Mouse (Mus musculus): ENCODE measurements around the gene Arl8b.

The Arl8b gene

DNA sequence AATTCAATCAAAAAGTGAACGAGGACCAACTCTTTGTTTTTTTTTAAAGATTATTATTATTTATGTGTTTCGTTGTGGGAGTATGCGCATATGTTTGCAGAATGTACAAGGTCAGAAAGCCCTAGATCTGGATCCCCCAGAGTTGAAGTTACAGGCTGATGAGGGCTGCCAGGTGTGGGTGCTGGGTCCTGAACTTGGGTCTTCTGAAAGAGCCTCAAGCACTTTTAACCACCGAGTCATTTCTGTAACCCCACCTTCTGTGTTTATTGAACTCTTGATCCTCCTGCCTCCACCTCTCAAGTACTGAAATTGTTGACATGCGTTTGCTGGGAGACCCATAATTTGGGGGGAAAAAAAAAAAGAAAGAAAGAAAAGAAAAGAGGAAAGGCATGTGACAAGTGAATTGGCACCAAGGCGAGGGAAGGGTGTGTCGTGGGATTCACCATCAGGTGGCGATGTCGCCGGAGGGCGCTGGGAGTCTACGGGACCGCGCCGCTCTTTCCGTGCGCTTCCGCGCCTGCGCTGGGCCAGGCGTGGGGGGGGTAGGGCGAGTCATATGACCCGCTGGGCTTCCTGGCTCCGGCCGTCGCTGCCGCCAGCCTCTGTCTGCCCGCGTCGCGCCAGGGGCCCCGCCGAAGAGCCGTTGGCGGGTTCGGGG lies at the start of gene Arl8b:
TSS of gene Arl8b (plus strand) at position 574 of the 658 bp plus-strand sequence.
- peak; percentile 97 for DNase-seq

DNA sequence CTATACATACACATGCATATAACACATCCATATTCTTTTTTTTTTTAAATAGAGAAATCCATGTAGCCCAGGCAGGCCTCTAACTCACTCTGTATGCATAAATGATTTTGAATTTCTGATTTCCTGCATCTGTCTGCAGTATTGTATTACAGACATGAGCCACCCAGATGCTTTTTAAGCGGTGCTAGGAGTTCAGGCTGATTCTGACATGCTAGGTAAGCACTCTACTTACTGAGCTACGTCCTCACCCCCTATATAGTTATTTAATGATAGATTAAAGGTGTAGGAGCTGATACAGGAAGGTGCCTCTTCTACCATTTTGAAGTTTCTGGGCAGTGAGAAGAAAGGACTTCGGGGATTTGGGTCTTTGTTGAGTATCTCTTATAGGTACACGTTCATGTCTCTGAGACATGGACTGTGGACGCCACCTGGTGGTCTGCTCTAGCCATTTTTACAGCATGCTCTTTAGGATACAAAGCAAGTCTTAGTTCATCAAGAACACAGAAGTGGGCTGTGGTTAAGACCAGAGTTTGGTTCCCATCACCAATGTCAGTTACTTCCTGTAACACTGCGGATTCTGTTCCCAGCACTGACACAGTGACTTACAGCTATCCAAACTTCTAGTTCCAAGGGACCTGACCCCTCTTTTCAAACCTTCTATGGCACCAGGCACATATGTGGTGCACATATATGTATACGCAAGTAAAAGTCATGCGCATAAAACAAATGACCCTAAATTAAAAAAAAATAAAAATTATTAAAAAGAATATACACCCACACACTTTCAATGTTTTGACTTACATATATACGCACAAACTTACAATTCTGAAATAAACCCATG lies 46.8 kb upstream of the Arl8b start:
- peak; percentile 89 for DNase-seq

DNA sequence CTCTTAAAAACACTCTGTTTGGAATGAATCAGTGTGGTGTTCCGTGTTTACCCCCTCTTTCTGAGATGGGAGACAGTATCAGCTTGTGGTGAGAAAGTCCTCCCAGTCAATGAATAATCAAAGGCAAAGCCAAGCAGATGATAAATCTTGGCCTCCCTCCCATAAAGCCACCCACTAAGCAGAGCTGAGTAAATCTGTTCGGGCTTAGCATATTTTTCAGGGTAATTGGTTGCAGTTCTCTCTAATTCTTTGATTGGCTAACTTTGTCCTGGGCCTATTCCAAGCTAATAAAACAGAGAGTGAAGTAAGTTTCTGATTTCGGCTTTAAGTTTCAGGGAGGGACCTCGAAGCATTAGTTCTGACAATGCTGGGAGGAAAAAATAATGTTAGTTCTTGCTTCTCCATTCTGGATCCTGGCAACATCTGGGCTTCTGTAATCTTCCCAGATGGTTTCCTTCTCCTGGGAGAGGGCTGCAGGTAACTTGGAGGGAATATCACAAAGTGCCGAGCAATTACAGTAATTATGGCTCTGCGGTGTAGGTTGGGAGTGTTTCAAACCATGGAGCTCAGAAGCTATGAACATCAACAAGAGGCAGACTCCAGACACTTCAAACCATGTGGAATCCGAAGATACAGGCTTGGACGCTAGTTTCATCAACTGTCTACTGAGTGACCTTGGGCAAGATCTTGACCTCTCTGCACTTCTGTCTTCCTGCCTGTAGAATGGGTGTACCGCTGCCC lies 44.3 kb upstream of the Arl8b start:
- DNase-seq: no peak

DNA sequence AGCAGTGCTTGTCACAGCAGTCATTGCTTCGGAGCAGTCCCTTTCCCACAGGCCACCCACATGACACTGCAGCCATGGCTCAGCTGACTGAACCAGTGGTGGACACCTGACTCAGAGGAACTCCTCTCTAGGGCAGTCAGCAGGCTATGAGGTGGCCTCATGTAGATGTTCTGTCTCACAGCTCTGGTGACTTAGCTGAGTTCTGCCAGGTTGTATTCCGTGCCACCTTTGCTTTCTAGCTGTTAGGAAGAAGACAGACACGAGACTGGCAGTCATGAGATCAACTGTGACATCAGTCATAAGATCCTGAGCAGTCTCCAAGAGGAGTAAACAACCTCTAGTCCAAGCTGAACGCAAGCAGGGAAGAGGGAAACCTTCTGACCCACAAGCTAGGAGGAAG lies 42.3 kb upstream of the Arl8b start:
- DNase-seq: peak; percentile 4

DNA sequence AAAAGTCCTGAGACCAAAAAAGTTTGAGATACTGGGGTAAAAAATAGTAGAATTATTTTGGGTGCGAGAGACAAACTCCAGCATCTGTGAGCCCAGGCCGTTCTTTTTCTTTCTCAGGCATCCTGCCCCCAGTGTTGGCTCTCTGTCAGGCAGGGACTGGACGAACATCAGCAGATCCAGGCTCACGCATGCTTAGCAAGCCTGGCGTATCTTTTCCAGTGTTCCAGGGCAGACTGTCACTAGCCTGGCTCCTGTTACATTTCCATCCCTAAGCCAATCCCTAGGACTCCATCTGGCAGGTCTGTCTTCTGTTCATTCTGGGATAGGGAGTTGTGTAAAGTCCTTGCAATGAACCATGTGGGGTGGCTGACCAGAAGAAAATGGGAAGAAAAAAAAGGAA lies 39.2 kb upstream of the Arl8b start:
- DNase-seq: no peak

DNA sequence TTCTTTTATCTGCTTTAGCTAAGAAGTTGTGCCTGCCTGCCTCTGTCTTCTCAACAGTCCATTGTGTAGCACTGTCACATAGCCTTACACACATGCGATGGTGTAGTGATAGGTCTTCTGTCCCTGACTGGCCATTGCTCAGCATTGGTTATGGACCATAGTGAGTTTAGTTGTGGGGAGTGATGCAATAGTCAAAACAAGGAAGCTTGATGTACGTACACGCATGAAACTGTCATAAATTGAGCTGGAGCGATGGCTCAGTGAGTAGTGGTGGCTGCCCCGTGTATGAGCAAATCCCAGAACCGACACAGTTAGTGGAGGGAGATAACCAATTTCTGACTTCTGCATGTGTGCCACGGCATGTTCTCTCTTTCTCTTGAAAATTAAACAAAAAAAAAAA lies 31.6 kb upstream of the Arl8b start:
- DNase-seq: no peak

DNA sequence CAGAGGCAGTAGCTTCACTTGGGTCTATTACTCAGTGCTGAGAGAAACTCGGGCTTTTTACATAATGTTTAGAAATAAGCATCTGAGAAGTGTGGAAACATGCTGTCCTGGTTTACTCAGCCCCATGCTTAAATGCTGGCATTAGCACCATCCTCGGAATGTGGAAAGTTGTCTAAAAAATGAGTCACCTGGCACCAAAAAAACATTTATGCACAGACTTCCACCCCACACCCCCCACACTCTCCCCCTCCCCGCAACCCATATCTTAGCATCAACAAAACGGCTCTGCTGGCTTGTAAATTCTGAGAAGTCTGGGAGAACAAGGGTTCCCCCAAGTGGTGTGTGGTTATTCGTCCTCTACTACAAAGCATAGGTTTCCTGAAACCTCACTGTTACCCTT lies 30.5 kb upstream of the Arl8b start:
- no peak for DNase-seq

DNA sequence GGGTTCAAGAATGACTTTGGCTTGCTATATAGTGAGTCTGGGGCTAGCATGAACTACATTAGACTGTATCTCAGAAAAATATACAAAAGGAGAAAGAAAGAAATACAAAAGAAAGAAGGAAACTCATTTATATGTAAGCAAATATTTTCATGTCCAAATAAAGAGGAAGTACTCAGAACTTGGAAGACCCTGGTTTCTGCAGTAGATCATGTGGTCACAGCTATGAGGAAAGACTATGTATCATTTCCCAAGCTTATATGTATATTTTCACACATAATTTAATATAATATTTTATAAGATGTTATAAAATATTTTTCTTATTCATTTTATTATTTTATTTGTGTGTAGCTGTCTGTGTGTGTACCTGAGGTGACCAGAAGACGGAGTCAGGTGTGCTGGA lies 29.4 kb upstream of the Arl8b start:
- DNase-seq: no peak

DNA sequence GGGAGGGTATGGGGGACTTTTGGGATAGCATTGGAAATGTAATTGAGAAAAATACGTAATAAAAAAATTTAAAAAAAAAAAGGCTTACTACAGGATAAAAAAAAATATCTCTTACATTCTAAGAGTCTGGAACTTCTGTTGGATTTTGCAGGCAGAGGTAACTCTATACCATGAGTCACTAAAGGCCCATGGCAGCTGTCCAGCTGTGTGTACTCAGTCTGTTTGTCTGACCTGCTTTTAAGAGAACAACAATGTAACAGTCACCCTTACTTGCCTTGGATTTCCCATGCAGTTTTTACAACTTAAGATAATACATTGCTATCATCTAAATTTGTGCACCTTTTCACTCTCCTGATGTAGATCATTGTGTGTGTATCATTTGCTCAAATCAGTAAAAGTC lies 28.5 kb upstream of the Arl8b start:
- DNase-seq: no peak

DNA sequence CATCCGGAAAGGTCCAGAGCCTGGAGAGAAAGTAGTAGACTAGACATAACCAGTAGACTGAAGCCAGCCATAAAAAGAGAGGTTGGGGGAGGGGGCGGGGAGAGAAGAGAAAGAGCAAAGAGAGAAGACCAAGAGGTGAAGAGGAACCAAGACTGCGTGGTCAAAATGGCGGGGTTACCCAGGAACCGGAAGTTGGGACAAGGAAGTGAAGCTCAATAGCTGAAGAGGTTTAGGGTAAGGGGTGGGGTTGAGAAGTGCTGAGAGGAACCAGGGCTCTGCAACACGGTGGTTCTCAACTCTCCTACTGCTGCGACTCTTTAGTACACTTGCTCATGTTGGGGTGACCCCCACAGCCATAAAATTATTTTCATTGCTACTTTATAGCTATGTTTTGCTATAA lies 27.0 kb upstream of the Arl8b start:
- peak; percentile 20 for DNase-seq

DNA sequence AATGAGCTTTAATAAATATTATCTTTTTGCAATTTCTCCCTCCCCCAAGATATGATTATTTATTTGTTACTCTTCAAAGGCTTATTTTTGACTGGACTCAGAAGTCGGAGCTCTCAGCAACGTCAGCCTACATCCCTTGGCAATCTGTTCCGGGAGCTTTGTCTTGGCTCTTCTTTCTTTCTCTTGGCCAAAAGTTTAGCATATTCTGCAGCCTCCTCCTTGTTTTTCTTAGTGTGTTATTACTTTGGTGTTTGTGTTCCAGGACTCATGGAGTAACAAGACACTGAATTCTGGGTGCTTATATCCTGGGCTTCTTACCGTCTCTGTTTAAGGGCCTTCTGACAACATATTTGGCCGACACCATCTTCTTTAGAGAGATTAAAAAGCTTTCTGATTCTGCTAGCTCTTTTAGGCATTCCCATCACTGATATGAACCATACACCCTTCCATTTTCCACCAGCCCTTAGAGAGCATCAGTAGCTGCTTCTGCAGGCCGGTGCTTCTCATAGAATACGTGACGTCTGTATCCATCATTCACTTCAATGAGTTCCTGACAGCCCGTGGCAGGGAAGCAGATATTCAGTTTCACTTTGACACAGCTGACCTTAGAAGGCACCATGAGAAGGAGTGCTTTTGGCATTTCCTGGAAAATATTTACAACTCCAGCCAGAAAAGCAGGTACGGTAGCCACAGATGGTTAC lies 23.8 kb upstream of the Arl8b start:
- DNase-seq: no peak

DNA sequence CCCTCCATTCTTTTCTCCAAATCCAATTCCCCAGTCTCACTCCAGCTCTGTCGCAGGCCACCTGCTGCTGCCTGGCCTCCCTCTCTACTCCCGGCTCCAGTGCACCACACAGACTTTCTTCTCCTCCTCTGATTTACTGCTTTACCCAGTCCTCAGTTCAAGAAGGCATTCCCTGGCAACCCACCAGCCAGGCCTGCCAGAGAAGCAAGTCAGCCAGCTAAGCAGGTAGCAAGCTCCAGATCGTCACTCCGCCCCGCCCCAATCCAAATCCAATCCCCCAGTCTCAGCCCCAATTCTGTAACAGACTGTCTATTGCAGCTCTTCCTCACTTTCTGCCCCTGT lies 23.2 kb upstream of the Arl8b start:
- DNase-seq: peak; percentile 24

DNA sequence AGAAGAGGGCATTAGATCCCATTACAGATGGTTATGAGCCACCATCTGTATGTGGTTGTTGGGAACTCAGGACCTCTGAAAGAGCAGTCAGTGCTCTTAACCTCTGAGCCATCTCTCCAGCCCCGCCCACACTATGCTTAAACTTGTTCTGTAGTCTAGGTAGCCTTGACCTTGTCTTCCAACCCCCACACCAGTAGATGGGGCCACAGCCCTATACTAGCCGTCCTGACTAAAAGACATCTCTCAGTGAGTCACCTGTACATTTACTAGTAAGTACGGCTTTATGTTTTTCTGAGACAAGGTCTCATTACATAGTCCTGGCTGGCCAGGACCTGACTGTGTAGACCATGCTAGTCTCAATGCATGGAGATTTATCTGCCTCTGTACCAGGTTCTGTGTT lies 12.0 kb upstream of the Arl8b start:
- DNase-seq: no peak

DNA sequence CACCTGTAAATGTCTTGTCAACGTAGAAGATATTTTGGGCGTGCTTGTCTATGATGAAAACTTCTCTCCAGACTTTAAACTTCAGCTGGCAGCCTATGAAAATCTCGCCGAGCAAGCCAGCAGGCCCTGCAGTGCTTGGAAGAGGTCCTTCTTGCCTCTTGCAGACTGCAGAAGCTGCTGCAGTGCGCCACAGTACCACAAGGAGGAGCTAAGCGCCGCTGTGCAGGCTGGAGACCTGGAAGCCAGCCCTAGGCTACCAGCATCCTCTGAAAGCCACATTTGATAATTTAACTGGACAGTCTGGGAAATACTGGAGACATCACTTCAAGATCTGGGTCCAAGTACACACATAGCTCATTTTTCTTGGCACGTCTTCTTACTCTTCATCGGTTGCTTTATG lies 10.0 kb upstream of the Arl8b start:
- DNase-seq: peak; percentile 89

DNA sequence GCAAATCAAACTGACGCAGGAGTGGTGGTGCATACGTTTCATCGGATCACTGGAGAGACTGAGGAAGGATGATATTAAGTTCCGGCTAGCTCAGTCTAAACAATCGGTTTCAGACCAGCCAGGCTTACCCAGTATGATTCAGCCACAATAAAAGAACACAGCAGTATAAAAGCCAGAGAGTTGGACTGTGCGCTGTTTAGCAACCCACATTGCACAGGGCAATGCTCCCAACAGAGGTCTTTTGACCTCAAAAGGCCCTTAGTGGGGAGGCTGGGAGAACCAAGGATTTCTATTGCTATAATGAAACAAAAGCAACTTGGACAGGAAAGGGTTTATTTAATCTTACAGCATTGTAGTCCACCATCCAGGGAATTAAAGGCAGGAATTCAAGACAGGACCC lies 9.4 kb upstream of the Arl8b start:
- no peak for DNase-seq

DNA sequence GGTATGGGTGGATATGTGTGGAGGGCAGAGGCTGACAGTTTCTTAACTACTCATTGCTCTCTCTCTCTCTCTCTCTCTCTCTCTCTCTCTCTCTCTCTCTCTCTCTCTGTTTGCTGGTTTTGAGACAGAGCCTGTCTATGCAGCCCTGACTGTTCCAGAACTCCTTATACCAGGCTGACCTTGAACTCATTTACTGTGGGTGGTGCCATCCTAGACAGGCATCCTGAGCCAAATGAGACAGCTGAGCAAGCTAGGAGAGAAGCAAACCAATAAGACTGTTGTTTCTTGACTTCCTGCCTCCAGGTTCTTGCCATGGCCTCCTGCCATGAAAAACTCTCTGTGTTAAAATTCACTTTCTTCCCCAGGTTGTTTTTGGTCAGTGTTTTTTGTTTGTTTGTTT lies 6.6 kb upstream of the Arl8b start:
- DNase-seq: no peak

DNA sequence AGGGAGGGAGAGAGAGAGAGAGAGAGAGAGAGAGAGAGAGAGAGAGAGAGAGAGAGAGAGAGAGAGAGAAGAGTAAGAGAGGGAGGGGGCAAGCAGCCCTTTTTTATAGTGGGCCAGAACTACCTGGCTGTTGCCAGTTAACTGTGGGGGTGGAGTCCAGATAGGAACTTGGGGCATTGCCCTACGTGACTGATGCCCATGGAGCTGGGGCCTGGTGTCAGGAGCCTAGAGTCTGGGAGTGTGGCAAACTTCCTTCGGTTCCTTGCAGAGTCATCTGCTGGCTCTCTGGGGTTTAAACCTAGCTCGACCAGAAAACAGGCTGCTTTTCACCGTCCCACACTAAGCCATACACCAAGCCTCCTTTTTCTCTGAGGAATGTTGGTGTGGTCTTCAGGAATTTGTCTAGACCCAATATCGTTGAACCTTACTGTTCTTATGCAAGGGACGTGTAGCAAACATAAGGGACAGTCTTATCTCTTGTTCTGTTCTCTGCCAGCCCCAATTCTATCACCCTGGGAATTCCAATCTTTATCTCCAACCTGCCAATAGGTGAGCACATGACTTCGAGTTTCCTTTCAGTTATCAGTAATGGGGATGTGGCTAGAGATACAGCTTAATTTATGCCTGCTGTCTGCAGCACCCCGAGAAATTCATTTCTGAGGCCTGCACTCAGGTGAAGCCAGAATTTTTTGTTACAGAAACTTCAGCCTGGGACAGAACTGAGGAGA lies 5.2 kb upstream of the Arl8b start:
- DNase-seq: no peak

DNA sequence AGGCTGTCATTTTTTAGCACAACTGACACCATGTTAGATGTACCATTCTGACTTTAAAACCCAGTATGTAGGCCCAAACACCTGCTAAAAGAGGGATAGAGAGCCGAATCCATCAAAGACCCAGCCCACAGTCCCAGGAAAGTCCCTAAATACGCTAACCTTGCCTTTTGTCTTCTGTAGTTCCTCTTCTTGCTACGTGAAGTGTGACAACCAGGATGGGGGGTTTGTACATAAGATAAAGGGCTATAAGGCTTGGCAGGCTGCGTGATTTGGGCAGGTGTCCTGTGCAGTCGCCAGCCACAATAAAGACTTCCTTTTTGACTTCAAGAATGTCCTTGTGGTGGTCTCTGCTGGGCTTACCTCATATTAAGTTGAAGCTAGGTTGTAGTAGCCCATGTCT lies 4.5 kb upstream of the Arl8b start:
- DNase-seq: no peak

DNA sequence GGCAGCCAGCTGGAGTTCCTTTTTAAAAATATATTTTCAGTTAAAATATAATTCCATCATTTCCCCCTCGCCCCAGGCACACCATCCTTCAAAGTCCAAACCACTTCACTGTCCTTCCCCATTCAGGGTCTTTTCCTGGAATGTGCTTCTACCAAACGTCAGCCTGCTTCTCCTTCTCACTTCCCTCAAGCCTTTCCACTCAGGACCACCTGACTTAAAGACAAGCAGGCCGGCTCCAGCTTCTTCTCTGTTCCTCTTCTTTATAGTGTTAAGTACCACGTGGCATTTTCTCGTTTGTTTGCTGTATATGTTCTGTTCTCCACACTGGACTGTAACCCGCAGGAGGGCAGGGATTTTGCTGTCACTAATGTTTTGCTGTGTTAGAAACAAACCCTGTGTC lies 1.0 kb upstream of the Arl8b start:
- peak; percentile 56 for DNase-seq

DNA sequence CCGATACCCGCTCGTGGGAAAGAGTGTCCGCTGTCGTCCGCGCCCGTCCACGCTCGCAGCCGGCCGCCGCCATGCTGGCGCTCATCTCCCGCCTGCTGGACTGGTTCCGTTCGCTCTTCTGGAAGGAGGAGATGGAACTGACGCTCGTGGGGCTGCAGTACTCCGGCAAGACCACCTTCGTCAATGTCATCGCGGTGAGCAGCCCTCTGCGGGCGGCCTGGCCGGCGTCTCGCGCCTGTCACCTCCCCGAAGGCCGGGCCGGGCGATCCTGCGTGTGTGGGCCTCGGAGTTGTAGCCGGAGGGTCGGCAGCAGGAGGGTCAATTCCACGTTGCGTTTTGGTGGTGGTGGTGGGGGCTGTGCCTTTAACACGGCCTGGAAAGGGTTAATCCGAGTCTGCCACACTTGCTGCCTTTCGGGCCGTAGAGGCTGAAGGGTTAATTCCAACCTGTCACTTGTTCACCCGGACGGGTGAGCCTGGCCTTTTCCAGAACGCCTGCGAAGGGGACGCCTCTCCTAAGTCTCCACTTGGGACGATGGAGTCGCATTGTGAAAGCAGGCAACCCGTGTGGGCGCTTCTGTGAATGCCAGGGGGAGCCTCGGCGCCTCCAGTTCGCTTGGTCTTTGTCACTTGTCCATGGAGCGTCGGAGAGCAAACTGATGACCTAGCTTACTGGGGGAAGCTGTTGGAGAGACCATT lies 434 bp downstream of the Arl8b start:
- peak; percentile 36 for DNase-seq

DNA sequence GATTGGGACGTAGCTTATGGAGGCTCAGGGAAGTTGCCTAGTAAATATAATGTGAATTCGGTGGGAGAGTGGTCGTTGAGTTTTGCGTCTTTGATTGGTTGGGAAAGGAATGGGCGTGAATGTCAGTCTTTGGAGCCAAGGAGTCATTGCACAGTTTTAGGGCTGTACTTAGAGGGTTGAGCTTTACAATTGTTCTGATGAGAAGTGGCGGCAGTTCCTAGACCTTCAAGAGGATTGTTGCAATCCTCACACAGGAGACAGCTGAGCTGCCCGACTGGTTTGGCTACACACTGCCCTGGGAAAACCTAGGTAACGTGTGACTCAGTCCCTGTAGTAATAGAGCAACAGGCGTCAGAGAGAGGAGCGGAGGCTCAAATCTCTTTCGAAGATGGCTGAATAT lies 1.2 kb downstream of the Arl8b start:
- DNase-seq: peak; percentile 81

DNA sequence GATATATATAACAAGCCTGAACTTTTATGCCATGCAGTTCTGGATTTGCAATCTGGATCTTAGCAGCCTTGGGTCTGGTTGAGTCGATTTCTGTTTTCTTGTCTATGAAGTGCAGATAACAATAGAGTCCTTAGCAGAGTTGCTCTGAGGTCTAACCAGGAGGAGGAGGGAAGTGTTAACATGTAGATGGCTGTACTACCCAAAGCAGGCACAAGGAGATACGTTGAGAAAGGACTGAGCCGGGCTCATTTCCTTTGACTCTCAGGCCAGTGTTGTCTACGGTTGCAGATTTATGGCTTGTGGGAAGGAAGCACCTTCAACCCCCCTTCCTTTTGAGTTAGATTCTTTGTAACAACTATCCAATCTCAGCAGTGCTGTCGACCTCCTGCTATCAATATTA lies 1.9 kb downstream of the Arl8b start:
- no peak for DNase-seq
